Mouse (Mus musculus) 416B (cell line): Measurements from ENCODE around the gene Vipr2.

ENCODE experiments used
- DNase-seq: peaks from one replicate; pipeline ENCODE4 v3.0.0; 2011; ENCODE audit warnings: low read depth

The Vipr2 gene

GRCm38 (mm10) chr12:116097166-116097565 lies 19.6 kb downstream of the Vipr2 start:
- DNase-seq: no peak

GRCm38 (mm10) chr12:116101945-116102344 lies 24.4 kb downstream of the Vipr2 start:
- no peak for DNase-seq

- peak; percentile 17 for DNase-seq
These were observed 32.2 kb downstream of the Vipr2 start for GRCm38 (mm10) chr12:116109451-116110353.

- no peak for DNase-seq
These were observed 33.6 kb downstream of the Vipr2 start for GRCm38 (mm10) chr12:116111007-116111694.

- no peak for DNase-seq
These were observed 38.3 kb downstream of the Vipr2 start for GRCm38 (mm10) chr12:116115781-116116180.

GRCm38 (mm10) chr12:116116455-116116854 lies 38.9 kb downstream of the Vipr2 start:
- no peak for DNase-seq

- DNase-seq: no peak
These were observed 39.9 kb downstream of the Vipr2 start for GRCm38 (mm10) chr12:116117352-116117929.

- DNase-seq: no peak
These were observed 41.5 kb downstream of the Vipr2 start for GRCm38 (mm10) chr12:116119001-116119400.

- no peak for DNase-seq
These were observed 46.3 kb downstream of the Vipr2 start for GRCm38 (mm10) chr12:116123786-116124185.

GRCm38 (mm10) chr12:116130936-116131335 lies 53.4 kb downstream of the Vipr2 start:
- no peak for DNase-seq

GRCm38 (mm10) chr12:116132909-116133308 lies 55.4 kb downstream of the Vipr2 start:
- DNase-seq: no peak

- no peak for DNase-seq
These were observed 58.4 kb downstream of the Vipr2 start for GRCm38 (mm10) chr12:116135906-116136305.

- DNase-seq: peak; percentile 73
These were observed 61.0 kb downstream of the Vipr2 start for GRCm38 (mm10) chr12:116138322-116139205.

- DNase-seq: no peak
These were observed 63.1 kb downstream of the Vipr2 start for GRCm38 (mm10) chr12:116140605-116141004.

- peak; percentile 64 for DNase-seq
These were observed 64.3 kb downstream of the Vipr2 start for GRCm38 (mm10) chr12:116141816-116142215.

GRCm38 (mm10) chr12:116142464-116142863 lies 64.9 kb downstream of the Vipr2 start:
- DNase-seq: no peak

GRCm38 (mm10) chr12:116145246-116145645 lies 67.7 kb downstream of the Vipr2 start:
- peak; percentile 79 for DNase-seq

- no peak for DNase-seq
These were observed 68.2 kb downstream of the Vipr2 start for GRCm38 (mm10) chr12:116145686-116146085.

GRCm38 (mm10) chr12:116146996-116147634 lies 69.6 kb downstream of the Vipr2 start:
- DNase-seq: no peak

- DNase-seq: no peak
These were observed 75.4 kb downstream of the Vipr2 start for GRCm38 (mm10) chr12:116152866-116153428.
